Mouse (Mus musculus) liver, embryonic 18 days (tissue): Measurements from ENCODE around the gene DXBay18. TPM values are rescaled to one million over a fixed set of nuclear protein-coding genes. Genes with fewer than 3 reads are reported as not detected.

Experiments used
- polyA plus RNA-seq: library from polyadenylated mRNA; depleted of rRNA; stranded (reverse); fragments of >200 nt; gene quantifications from 2 replicates; pipeline ENCODE4 v1.2.3, GENCODE M21; 2012; rRNA removed

Gene DXBay18
- 0.19 and 0.50 TPM in 2 replicates for polyA plus RNA-seq

DNA sequence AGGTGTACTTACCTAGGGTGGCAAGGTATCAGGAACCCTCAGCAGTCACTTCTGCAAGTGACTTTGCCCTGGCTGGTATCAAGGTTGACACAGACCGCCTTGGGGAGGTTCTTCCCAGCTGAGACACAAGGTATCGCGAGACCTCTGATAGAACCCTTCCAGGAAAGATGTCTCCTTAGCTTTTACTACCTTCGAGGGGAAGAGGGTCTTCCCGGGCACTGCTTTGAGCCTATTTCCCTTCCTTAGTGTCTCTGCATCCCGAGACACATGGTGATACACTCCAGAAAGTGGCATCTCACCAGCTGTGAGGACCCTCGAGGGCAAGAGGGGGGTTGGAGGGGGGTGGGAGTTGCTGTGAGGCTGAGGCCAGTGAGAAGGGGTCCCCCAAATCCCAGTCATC is at the start of gene DXBay18:
Gene DXBay18 (minus strand): TSS at position 101 of the 400 bp plus-strand sequence.

DNA sequence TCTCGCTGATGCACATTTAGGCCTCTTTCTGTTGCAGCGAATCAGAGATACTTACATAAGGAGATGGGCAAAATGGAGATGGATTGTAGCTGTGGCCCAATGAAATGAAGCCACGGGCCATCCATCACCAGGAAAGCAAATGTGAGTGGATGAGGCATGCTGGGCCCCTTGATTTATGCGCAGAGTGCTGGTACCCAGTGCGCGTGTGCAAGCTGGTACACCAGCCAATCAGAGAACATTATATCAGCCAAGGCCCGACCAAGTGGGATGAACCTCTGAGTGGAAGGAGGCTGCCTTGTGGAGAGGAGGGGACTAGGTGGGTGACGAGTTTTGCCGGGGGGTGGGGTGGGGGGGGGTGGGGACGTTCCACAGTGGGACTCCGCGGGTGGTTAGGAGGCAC is 42.7 kb upstream of the DXBay18 start, which contains the start of gene Xlr3b:
Gene Xlr3b (plus strand): TSS at position 274 of the 400 bp plus-strand sequence.

DNA sequence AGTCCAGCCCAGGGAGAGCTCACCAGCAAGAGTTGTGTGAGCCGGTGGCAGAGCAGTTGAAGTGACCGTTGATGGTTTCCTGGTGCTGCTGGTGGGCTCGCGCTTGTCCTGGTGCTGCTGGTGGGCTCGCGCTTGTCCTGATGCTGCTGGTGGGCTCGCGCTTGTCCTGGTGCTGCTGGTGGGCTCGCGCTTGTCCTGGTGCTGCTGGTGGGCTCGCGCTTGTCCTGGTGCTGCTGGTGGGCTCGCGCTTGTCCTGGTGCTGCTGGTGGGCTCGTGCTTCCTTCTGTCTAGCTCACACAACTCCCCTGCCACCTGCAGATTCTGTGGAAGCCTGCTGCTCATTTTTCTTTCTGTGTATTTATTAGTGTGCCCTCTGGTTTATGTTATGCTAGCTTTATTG is 27.6 kb upstream of the DXBay18 start, which contains the start of gene Spin2d:
Gene Spin2d (minus strand): TSS at position 101 of the 400 bp plus-strand sequence.

DNA sequence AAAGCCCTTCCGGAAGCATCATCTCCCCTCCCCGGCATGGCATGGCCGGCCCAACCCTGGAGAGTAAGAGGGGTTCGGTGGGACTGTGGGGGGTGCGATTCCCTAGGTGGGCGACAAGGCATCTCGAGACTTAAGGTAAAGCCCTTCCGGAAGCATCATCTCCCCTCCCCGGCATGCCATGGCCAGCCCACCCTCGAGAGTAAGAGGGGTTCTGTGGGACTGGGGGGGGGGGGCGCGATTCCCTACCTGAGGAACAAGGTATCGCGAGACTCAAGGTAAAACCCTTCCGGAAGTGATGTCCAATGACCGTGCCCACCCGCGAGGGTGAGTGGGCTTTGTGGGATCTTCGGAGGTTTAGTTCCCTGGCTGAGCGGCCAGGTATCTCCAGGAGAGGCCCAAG is 754 bp downstream of the DXBay18 start, which contains the start of gene Xlr5b:
Gene Xlr5b (plus strand): TSS at position 301 of the 400 bp plus-strand sequence.

DNA sequence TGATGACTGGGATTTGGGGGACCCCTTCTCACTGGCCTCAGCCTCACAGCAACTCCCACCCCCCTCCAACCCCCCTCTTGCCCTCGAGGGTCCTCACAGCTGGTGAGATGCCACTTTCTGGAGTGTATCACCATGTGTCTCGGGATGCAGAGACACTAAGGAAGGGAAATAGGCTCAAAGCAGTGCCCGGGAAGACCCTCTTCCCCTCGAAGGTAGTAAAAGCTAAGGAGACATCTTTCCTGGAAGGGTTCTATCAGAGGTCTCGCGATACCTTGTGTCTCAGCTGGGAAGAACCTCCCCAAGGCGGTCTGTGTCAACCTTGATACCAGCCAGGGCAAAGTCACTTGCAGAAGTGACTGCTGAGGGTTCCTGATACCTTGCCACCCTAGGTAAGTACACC is 32.5 kb downstream of the DXBay18 start, which contains the start of gene Gm14685:
Gene Gm14685 (plus strand): TSS at position 301 of the 400 bp plus-strand sequence.

DNA sequence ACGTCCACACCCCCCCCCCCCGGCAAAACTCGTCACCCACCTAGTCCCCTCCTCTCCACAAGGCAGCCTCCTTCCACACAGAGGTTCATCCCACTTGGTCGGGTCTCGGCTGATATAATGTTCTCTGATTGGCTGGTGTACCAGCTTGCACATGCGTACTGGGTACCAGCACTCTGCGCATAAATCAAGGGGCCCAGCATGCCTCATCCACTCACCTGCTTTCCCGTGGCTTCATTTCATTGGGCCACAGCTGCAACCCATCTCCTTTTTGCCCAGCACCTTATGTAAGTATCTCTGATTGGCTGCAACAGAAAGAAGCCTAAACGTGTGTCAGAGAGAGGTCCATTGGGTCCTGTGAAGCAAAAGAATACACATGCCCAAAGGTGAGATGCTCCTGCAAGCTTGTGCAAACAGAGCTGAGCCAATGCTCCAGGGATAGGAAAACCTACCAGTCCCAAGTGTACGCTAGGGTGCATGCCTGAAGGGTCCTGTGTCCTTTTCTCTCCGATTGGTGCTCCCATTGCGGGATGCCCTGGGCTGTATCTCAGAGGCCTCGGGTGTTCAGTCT is 52.2 kb downstream of the DXBay18 start, which contains the start of gene Xlr3a:
Gene Xlr3a (minus strand): TSS at position 155 of the 568 bp plus-strand sequence.

Other genes starting within 250 kb of the DXBay18 start
- 14.0 and 14.5 TPM in 2 replicates for gene Cetn2, start 231.0 kb downstream of the DXBay18 start, polyA plus RNA-seq
- 47.4 and 56.4 TPM in 2 replicates for gene Nsdhl, start 230.9 kb downstream of the DXBay18 start, polyA plus RNA-seq
- 0.42 and 0.50 TPM in 2 replicates for gene Zfp185, start 162.1 kb downstream of the DXBay18 start, polyA plus RNA-seq
- gene Pnma5, start 112.3 kb downstream of the DXBay18 start, polyA plus RNA-seq: 0.23 TPM in 1 of 2 replicates, not detected in the other
- not detected in 2 replicates for gene Pnma3, start 84.7 kb downstream of the DXBay18 start, polyA plus RNA-seq
- 1.2 and 5.0 TPM in 2 replicates for gene Xlr4a, start 67.0 kb downstream of the DXBay18 start, polyA plus RNA-seq
- 7.3 and 9.4 TPM in 2 replicates for gene Xlr3a, start 52.4 kb downstream of the DXBay18 start, polyA plus RNA-seq
- 0.30 and 0.37 TPM in 2 replicates for gene Gm14685, start 32.4 kb downstream of the DXBay18 start, polyA plus RNA-seq
- 0.12 TPM in 1 of 2 replicates, not detected in the other for gene Xlr5b, start 654 bp downstream of the DXBay18 start, polyA plus RNA-seq
- not detected in 2 replicates for gene Spin2d, start 27.5 kb upstream of the DXBay18 start, polyA plus RNA-seq
- 6.0 and 6.9 TPM in 2 replicates for gene Xlr3b, start 42.8 kb upstream of the DXBay18 start, polyA plus RNA-seq
- gene Xlr4b, start 64.9 kb upstream of the DXBay18 start, polyA plus RNA-seq: 0.87 and 3.3 TPM in 2 replicates
- 2.0 and 2.2 TPM in 2 replicates for gene F8a, start 78.8 kb upstream of the DXBay18 start, polyA plus RNA-seq
- gene Xlr4c, start 93.7 kb upstream of the DXBay18 start, polyA plus RNA-seq: 0.19 and 0.41 TPM in 2 replicates
- gene Xlr3c, start 115.9 kb upstream of the DXBay18 start, polyA plus RNA-seq: not detected in 2 replicates
- gene Xlr5a, start 143.5 kb upstream of the DXBay18 start, polyA plus RNA-seq: 0.13 and 0.38 TPM in 2 replicates
- gene Xlr5c, start 143.5 kb upstream of the DXBay18 start, polyA plus RNA-seq: not detected in 2 replicates
- not detected in 2 replicates for gene Gm45015, start 187.4 kb upstream of the DXBay18 start, polyA plus RNA-seq
- gene Zfp275, start 193.2 kb upstream of the DXBay18 start, polyA plus RNA-seq: 5.3 and 6.1 TPM in 2 replicates
- gene Gm18336, start 249.3 kb upstream of the DXBay18 start, polyA plus RNA-seq: not detected in 2 replicates